Mouse (Mus musculus) midbrain, embryonic 12.5 days (tissue): ENCODE data around the gene Cdk15. TPM values are rescaled to one million over a fixed set of nuclear protein-coding genes. Genes with fewer than 3 reads are reported as not detected.
A peak's percentile ranks its signal among the peaks of the same experiment; 100 is the strongest.

Experiments used
- ATAC-seq: fragments of 200-750 bp; cut with Nextera tagmentation; 2 replicates; pipeline ENCODE4 v1.8.0; 2017; ENCODE audit warnings: low read depth, moderate TSS enrichment, moderate library complexity; ENCODE audit not compliant: low FRiP score
- H3K27ac ChIP-seq: fragments of 300-500 bp; sonication (generic); replicated peaks from 2 replicates; pipeline ENCODE4 v1.5.1; 2016; ENCODE audit warnings: mild to moderate bottlenecking
- H3K27me3 ChIP-seq: fragments of 300-500 bp; sonication (generic); 2 replicates; pipeline ENCODE4 v1.6.1; 2016; ENCODE audit warnings: mild to moderate bottlenecking
- H3K36me3 ChIP-seq: fragments of 300-500 bp; sonication (generic); 2 replicates; pipeline ENCODE4 v1.6.1; 2016
- H3K4me1 ChIP-seq: fragments of 300-500 bp; sonication (generic); 2 replicates; pipeline ENCODE4 v1.6.1; 2016
- H3K4me2 ChIP-seq: fragments of 300-500 bp; sonication (generic); replicated peaks from 2 replicates; pipeline ENCODE4 v1.6.1; 2016; ENCODE audit warnings: mild to moderate bottlenecking, moderate library complexity
- H3K4me3 ChIP-seq: fragments of 300-500 bp; sonication (generic); 2 replicates; pipeline ENCODE4 v1.5.1; 2016; ENCODE audit warnings: mild to moderate bottlenecking
- H3K9ac ChIP-seq: fragments of 300-500 bp; sonication (generic); replicated peaks from 2 replicates; pipeline ENCODE4 v1.6.1; 2016; ENCODE audit warnings: mild to moderate bottlenecking, moderate library complexity
- H3K9me3 ChIP-seq: fragments of 300-500 bp; sonication (generic); 2 replicates; pipeline ENCODE4 v1.6.1; 2016; ENCODE audit warnings: mild to moderate bottlenecking
- WGBS: fragments of 180-500 bp; shearing (Covaris S2); methylation state at CpG from one replicate; pipeline ENCODE4 v1.1.7; 2016; 5-methylcytosine and 5-hydroxymethylcytosine counted together
- polyA plus RNA-seq: library from polyadenylated mRNA; unstranded; fragments of >200 nt; fragmentation: Nextera tagmentation; extraction: Ambion mirVana; gene quantifications from 2 replicates; pipeline ENCODE4 v1.2.1, GENCODE M21; 2016

Cdk15 gene
- polyA plus RNA-seq, 1 experiment from 2014 or later, result 0.28 TPM

DNA sequence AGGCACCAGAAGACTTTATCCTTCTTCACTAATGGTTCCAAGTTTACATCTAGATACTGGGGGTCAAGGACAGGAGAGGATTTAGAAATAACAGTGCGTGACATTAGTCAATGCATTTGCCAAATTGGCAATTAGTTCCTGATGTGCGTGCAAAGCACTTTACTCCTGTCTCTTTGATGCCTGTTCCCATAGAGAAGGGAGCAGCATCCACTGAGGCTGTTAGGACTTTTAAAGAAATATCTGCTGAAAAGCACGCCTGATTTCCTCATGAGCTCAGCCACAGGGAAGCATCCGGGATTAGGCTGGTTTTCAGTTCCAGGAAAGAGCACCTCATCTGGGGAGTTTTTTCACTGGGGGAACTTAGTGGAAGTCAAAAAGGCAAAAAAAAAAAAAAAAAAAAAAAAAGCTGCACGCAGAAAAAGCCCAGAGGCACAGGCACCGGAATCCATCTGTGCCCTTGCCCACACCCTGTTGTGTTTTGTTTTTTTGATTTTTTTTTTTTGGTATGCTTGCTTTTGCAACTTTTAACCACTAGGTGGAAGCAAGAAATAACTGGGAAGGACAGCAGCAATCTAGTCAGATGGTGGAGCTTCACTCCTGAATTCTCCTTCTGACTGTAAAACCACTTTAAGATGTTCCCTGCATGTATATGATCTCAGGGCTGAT lies 59.8 kb downstream of the Cdk15 start:
- Histone ChIP-seq H3K4me2 (peak overlapping the region; percentile 23), H3K27ac (no peak overlapping the region), H3K27me3 (peaks cover 61% of the 10 kb centered on the region), H3K4me3 (no peak overlapping the region), H3K4me1 (peaks cover 38% of the 10 kb centered on the region), H3K9ac (no peak overlapping the region), H3K9me3 (no peaks in the 10 kb centered on the region), H3K36me3 (no peaks in the 10 kb centered on the region)
- WGBS, result 1% methylated on average over 6 of the region's 6 CpGs
- peak; percentile 47 for ATAC-seq

DNA sequence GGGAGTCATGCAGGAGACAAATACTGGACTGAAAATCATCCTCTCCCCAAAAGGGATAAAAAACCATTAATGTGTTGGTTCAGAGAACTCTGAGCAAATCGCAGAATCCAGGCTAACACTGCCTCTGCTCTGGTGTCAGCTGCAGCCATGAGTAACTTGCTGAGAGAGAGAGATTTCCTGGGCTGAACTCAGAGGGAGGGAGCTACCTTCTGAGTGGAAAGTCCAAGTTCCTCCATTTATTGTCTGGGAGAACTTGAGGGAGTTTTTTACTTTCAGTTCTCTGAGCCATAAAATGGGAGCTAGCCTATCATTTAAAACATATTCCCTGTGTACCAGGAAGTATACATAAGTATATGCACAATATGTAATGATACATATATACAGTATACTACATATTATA lies 60.7 kb downstream of the Cdk15 start:
- WGBS, result 85% methylated on average over 1 of the region's 1 CpGs
- H3K9me3 ChIP-seq, result no peaks in the 10 kb centered on the region
- peaks cover 34% of the 10 kb centered on the region for H3K4me1 ChIP-seq
- no peak overlapping the region for H3K27ac ChIP-seq
- H3K36me3 ChIP-seq, result no peaks in the 10 kb centered on the region
- peaks cover 59% of the 10 kb centered on the region for H3K27me3 ChIP-seq
- no peak overlapping the region for H3K9ac ChIP-seq
- no peak overlapping the region for H3K4me3 ChIP-seq
- ATAC-seq, result no peak
- no peak overlapping the region for H3K4me2 ChIP-seq

DNA sequence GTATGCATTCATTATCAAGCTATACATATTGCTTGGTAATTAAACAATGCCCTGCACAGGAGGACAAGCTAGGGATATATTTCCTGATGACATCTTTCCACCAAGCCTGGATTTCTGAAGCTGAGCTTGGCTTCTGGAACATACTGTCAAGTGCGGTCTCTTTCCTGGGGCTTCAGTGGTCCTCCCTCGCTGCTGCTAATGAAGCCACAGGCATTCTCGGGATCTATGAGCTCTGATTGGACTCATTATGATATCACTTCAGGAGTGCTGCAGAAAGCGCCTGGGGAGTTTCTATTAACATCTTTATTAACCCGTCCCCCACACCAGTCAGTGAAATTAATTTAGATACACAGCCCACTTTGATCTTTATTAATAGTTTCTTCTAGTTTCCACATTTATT lies 62.2 kb downstream of the Cdk15 start:
- H3K4me2 ChIP-seq, result no peak overlapping the region
- H3K27me3 ChIP-seq, result peaks cover 51% of the 10 kb centered on the region
- 59% methylated on average over 5 of the region's 5 CpGs for WGBS
- no peak for ATAC-seq
- H3K4me1 ChIP-seq, result peaks cover 35% of the 10 kb centered on the region
- no peaks in the 10 kb centered on the region for H3K9me3 ChIP-seq
- no peak overlapping the region for H3K9ac ChIP-seq
- no peaks in the 10 kb centered on the region for H3K36me3 ChIP-seq
- no peak overlapping the region for H3K27ac ChIP-seq
- H3K4me3 ChIP-seq, result no peak overlapping the region

DNA sequence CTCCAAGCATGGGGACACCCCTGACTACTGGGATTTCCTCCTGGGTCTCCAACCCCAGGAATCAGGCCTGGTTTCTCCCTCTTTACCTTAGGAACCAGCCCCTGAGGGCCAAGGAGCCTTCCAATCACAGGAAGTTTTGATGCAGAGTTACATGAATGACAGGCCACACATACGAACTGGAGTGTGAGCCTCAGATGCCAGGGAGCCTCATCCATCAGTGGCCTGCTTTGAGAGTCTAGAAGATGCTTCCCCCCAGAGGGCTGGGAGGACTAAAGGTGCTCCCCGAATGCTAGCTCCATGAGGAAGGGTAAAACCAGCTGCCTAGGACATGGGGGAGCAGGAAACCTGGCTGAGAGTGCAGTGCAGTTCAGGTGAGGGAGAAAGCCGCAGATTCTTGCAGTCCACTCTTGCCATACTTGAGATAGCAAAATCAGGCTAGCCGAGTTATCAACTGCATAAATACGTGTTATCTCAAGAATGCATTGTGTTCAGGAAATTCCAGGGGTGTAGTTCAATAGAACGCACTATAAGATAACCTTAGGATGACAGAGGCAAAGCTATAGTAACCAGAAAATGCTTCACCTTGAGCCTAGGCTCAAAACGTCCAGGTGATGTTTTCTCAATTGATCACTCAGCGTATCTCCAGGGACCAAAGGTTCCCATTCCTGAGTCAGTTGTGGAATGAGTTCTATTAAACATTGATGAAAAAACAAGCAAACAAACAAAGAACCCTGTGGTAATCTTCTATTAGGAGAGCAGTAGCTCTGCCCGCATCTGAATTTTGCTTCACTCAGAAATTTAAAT lies 64.6 kb downstream of the Cdk15 start:
- Histone ChIP-seq H3K4me3 (no peak overlapping the region), H3K4me1 (peaks cover 14% of the 10 kb centered on the region), H3K4me2 (no peak overlapping the region), H3K36me3 (no peaks in the 10 kb centered on the region), H3K9me3 (no peaks in the 10 kb centered on the region), H3K9ac (no peak overlapping the region), H3K27ac (no peak overlapping the region), H3K27me3 (peaks cover 38% of the 10 kb centered on the region)
- no peak for ATAC-seq
- WGBS, result 81% methylated on average over 9 of the region's 9 CpGs

DNA sequence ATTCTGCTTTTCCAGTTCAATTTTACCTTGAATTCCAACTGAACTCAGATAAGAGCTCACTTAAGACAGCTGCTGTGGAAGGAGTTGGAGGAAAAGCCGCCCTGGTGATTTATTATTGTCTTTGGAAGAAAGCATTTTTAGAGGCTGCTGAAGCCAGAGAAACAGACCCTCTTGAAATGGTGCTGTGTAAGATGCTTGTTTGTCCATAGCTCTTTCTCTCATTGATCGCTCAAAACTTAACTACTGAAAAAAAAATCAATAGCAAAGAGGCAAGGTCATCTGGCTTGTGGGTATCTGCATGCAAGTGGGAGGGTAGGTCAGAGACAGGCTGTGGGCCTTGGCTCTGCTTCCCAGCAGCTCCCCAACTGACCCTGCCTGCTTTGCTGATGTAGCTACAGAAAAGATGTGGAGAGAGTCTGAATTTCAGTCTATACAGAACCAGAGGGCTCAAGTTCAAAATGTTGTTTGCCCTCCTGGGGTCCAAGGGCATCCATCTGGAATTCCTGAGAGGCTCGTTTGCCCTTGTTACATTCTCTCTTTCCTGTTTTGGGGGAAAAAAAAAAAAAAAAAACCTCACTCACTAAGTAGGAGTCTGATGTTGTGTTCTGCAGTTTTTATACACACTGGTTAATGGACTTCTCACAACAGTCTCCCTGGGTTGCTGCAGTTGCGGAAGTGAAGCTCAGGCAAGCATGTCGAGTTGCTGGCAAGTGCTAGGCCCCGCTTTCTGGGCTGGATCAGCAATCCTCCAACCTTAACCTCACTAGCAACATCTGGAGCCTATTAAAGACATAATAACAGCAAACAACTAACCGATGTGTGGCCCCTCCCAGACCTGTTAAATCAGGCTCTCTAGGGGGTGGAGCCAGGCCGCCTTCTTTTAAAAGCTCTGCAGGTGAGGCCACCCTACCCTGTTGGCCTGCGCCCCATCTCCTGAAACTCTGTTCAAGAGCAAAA lies 65.5 kb downstream of the Cdk15 start:
- ATAC-seq, result no peak
- WGBS, result 64% methylated on average over 9 of the region's 9 CpGs
- Histone ChIP-seq H3K27ac (no peak overlapping the region), H3K4me2 (no peak overlapping the region), H3K27me3 (peaks cover 39% of the 10 kb centered on the region), H3K4me1 (peaks cover 17% of the 10 kb centered on the region), H3K9me3 (no peaks in the 10 kb centered on the region), H3K9ac (no peak overlapping the region), H3K4me3 (no peak overlapping the region), H3K36me3 (no peaks in the 10 kb centered on the region)

DNA sequence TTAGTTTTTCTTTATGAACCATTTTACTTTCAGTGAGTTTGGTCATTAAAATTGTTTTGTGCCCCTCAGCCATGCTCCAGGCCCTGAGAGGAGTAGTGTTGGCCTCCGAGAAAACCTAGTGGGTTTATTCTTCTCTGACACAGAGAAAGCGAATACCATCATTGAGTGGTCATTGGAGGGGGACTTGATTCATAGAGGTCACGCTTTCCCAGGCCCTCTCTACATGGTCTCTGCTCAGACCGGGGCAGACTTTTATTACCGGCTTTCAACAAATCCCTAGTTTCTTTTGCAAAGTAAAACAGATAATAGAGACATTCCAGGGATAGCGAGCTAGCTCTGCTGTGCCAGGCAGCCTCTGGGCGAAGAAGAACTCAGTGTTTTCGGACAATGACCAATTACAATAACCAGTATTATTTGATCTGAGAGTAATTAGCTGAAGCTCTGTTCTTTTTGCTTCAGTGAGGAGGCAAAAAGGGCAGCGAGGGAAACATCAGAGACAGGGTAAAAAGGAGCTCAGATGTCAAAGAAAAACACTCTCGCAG lies 70.2 kb downstream of the Cdk15 start:
- Histone ChIP-seq H3K4me3 (no peak overlapping the region), H3K9me3 (no peaks in the 10 kb centered on the region), H3K4me2 (no peak overlapping the region), H3K27ac (no peak overlapping the region; the same call in 1 of the 2 replicates), H3K36me3 (no peaks in the 10 kb centered on the region), H3K4me1 (peaks cover 26% of the 10 kb centered on the region), H3K27me3 (peaks cover 40% of the 10 kb centered on the region), H3K9ac (no peak overlapping the region)
- 6% methylated on average over 10 of the region's 10 CpGs for WGBS
- no peak for ATAC-seq

DNA sequence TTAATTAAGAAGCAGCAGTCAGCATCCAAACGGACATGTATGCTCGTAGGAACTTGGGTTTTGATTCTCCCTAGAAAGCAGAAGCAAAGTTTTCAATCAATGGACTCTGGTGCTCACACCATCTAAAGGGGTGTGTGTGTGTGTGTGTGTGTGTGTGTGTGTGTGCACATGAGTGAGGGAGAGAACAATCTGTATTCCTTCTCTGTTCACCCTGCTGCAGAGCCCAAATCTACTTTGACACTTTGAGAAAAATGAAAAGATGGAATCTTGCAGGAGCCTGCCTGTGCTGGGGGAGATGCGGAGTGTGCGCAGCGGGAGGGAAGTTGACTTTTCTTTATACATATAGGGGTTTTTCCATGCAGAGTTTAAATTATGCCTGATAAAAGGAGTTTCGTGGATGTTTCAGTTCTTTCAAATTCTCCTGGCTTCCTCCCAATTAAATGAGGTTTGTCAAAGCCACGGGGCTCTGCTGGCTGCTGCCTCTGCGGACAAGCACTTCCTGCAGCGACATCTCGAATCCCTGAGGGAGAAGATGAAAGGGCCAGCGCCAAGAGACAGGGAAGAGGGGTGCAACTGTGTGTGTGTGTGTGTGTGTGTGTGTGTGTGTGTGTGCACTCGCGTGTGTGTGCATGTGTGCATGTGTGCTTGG lies 76.2 kb downstream of the Cdk15 start:
- Histone ChIP-seq H3K36me3 (no peaks in the 10 kb centered on the region), H3K27ac (peak overlapping the region; percentile 64), H3K9ac (no peak overlapping the region), H3K27me3 (peaks cover 39% of the 10 kb centered on the region), H3K9me3 (no peaks in the 10 kb centered on the region), H3K4me1 (peaks cover 32% of the 10 kb centered on the region), H3K4me2 (peak overlapping the region; percentile 12), H3K4me3 (no peak overlapping the region)
- ATAC-seq, result no peak
- 26% methylated on average over 13 of the region's 13 CpGs for WGBS

DNA sequence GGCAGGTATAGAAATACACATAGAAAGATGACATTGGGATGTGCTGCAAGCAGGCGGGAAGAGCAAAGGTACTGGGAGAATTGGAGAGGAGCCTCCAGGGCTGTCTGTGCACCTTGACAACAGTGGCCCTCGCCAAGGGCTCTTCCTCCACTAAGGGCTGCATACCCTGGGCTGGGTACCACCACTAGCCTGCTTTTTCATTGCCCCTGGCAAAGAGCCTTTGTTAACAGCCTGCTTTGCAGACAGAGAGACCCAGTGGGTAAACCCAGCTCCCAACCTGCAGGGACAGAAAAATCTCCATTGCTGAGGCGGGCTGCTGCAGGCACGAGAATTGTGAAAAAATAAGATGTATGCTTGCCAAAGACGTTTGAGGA lies 76.7 kb downstream of the Cdk15 start:
- Histone ChIP-seq H3K9ac (no peak overlapping the region; the same call in 1 of the 2 replicates), H3K36me3 (no peaks in the 10 kb centered on the region), H3K9me3 (no peaks in the 10 kb centered on the region), H3K4me3 (no peak overlapping the region), H3K27me3 (peaks cover 35% of the 10 kb centered on the region), H3K27ac (peak overlapping the region; percentile 64), H3K4me2 (peak overlapping the region; percentile 12), H3K4me1 (peaks cover 26% of the 10 kb centered on the region)
- 45% methylated on average over 5 of the region's 5 CpGs for WGBS
- 0 out of 2 replicates have a peak, but pooled peaks have one; percentile 62 for ATAC-seq

DNA sequence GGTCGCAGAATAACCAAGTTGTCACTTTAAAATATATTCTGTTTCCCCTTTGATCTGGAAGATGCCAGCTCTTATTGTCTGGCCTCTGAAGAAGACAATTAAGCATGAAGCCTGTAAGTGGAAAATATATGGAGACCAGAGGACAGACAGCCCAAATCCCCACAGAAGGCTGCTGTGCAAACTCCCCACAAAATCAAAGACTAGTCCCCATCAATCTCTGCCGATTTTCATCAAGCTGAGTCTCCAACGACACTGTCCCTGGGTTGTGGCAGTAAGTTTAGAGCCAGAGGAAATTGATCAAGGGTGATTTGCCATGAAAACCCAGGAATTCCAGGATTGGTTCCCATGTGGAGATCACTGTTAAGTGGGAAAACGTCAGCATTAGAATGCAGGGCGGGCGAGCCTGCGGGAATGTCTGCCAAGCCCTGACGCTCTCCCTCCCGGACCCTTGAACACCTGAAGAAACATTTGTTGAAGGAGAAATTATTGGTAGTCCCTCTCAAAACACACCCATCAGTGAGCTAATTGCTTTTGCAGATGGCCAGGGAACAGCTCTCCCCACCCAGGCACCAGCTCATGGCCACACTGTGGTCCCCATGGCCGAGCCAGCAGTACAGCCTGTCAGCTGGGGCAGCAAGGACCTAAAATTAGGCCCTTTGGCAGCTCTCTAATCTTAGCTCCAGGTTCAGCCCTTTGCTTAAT lies 77.3 kb downstream of the Cdk15 start:
- Histone ChIP-seq H3K9ac (no peak overlapping the region; the same call in 1 of the 2 replicates), H3K4me3 (no peak overlapping the region), H3K27ac (no peak overlapping the region), H3K36me3 (no peaks in the 10 kb centered on the region), H3K4me1 (peaks cover 26% of the 10 kb centered on the region), H3K27me3 (peaks cover 29% of the 10 kb centered on the region), H3K4me2 (no peak overlapping the region), H3K9me3 (no peaks in the 10 kb centered on the region)
- 53% methylated on average over 10 of the region's 10 CpGs for WGBS
- no peak for ATAC-seq

DNA sequence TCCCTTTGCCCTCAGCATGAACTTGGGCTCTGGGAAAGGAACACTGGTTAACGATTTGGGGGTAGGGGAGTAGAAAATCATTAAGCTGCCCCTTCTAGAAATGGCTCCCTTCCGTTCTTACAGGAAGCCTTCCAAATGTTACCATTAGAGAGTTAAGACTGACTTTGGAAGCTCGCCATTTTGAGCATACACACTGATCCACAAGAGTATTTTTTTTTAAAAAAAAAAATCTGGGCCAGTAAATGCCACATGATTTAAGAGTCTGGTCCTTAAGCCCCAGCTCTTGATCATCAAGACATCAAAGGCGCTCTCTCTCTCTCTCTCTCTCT lies 77.8 kb downstream of the Cdk15 start:
- H3K4me1 ChIP-seq, result peaks cover 26% of the 10 kb centered on the region
- 62% methylated on average over 4 of the region's 4 CpGs for WGBS
- no peak overlapping the region for H3K4me2 ChIP-seq
- no peaks in the 10 kb centered on the region for H3K9me3 ChIP-seq
- peaks cover 24% of the 10 kb centered on the region for H3K27me3 ChIP-seq
- no peak overlapping the region for H3K27ac ChIP-seq
- H3K9ac ChIP-seq, result no peak overlapping the region
- no peaks in the 10 kb centered on the region for H3K36me3 ChIP-seq
- no peak overlapping the region for H3K4me3 ChIP-seq
- no peak for ATAC-seq

DNA sequence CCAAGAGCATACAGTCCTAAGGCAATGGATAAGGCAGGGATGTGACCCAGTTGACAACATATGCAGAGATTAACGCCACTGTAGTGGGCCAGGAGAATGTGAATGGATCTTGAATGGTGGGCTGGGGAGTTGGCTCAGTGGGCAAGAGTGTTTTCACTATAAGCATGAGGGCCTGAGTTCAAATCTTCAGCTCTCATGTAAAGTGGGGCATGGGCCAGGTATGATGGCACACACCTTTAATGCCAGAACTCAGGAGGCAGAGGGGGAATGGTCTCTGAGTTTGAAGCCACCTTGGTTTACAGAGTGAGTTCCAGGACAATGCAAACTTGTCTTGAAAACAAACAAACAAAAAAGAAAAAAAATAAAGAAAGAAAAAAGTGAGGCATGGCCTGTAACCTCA lies 79.5 kb downstream of the Cdk15 start:
- no peak for ATAC-seq
- H3K4me1 ChIP-seq, result peaks cover 33% of the 10 kb centered on the region
- H3K9ac ChIP-seq, result no peak overlapping the region
- H3K27ac ChIP-seq, result no peak overlapping the region
- no peaks in the 10 kb centered on the region for H3K36me3 ChIP-seq
- peaks cover 19% of the 10 kb centered on the region for H3K27me3 ChIP-seq
- 79% methylated on average over 1 of the region's 1 CpGs for WGBS
- H3K4me2 ChIP-seq, result no peak overlapping the region
- no peaks in the 10 kb centered on the region for H3K9me3 ChIP-seq
- no peak overlapping the region for H3K4me3 ChIP-seq
